Mouse (Mus musculus) CH12.LX (cell line): ENCODE results near the gene Fam227b. TPM values are rescaled to one million over a fixed set of nuclear protein-coding genes. Genes with fewer than 3 reads are reported as not detected.

Source experiments
- DNase-seq: peaks from one replicate; pipeline ENCODE4 v3.0.0-alpha.2; 2013; ENCODE audit errors: extremely low read depth
- H3K27ac ChIP-seq: 2 replicates; pipeline ENCODE4 v1.5.1; 2012; ENCODE audit warnings: low read depth, mild to moderate bottlenecking, control low read depth, moderate library complexity; ENCODE audit not compliant: insufficient read depth
- H3K27me3 ChIP-seq: replicated peaks from 2 replicates; pipeline ENCODE3; 2012; ENCODE audit warnings: inconsistent platforms
- H3K36me3 ChIP-seq, 2 experiments: replicated peaks in 1 of 2; 2 replicates each; pipeline versions ENCODE3 to v1.6.1; 2012; ENCODE audit warnings: inconsistent platforms in 1 of 2, low read length in 1 of 2, mild to moderate bottlenecking in 1 of 2, mixed read lengths in 1 of 2, moderate library complexity in 1 of 2; ENCODE audit not compliant: control insufficient read depth in 1 of 2, insufficient read depth in 1 of 2
- H3K4me1 ChIP-seq, 2 experiments: 2 replicates each; pipeline ENCODE4 v1.6.1; 2012; ENCODE audit warnings: inconsistent platforms in 1 of 2, moderate library complexity in 1 of 2; ENCODE audit not compliant: insufficient read depth in 2 of 2, control insufficient read depth in 1 of 2
- H3K4me2 ChIP-seq: 2 replicates; pipeline ENCODE4 v1.6.1; 2012; ENCODE audit warnings: low read depth, mild to moderate bottlenecking, control low read depth; ENCODE audit not compliant: poor library complexity, insufficient read depth, severe bottlenecking
- H3K4me3 ChIP-seq, 3 experiments: fragments of 150-350 bp in 1 of 3; sonication (generic) in 1 of 3; replicated peaks in 1 of 3; 2 replicates each; pipeline versions ENCODE3 to v1.5.1; 2011 to 2012; ENCODE audit warnings: low read depth in 2 of 3, low read length in 2 of 3, mild to moderate bottlenecking in 2 of 3, moderate library complexity in 2 of 3, control low read depth in 1 of 3, improper control_type of control experiment in 1 of 3, inconsistent platforms in 1 of 3, mixed read lengths in 1 of 3; ENCODE audit not compliant: poor library complexity in 1 of 3
- H3K79me2 ChIP-seq: replicated peaks from 2 replicates; pipeline ENCODE4 v1.6.1; 2012; ENCODE audit warnings: mild to moderate bottlenecking, moderate library complexity; ENCODE audit not compliant: control insufficient read depth, poor library complexity, insufficient read depth, severe bottlenecking; ENCODE audit errors: extremely low read depth
- H3K9ac ChIP-seq: 2 replicates; pipeline ENCODE4 v1.6.1; 2012; ENCODE audit warnings: low read depth, mild to moderate bottlenecking, control low read depth, moderate library complexity; ENCODE audit not compliant: insufficient read depth
- H3K9me3 ChIP-seq: replicated peaks from 2 replicates; pipeline ENCODE3; 2012; ENCODE audit warnings: low read length, inconsistent platforms, mixed read lengths
- CHD1 ChIP-seq: IDR thresholded peaks from 2 replicates; pipeline ENCODE4 v1.6.1; 2012; ENCODE audit warnings: low read depth, low read length, improper control_type of control experiment, inconsistent platforms
- E2F4 ChIP-seq: IDR thresholded peaks from 2 replicates; pipeline ENCODE4 v1.6.1; 2011; ENCODE audit warnings: low read depth, low read length, improper control_type of control experiment; ENCODE audit not compliant: insufficient replicate concordance
- ELF1 ChIP-seq: IDR thresholded peaks from 2 replicates; pipeline ENCODE4 v1.6.1; 2014; ENCODE audit warnings: low read depth, mild to moderate bottlenecking, inconsistent platforms, low read length, improper control_type of control experiment
- EP300 ChIP-seq: IDR thresholded peaks from 2 replicates; pipeline ENCODE4 v1.6.1; 2011; ENCODE audit warnings: low read length, improper control_type of control experiment
- MAFK ChIP-seq: IDR thresholded peaks from 2 replicates; pipeline ENCODE4 v1.6.1; 2011; ENCODE audit warnings: low read length, improper control_type of control experiment; ENCODE audit not compliant: insufficient replicate concordance
- MAX ChIP-seq: IDR thresholded peaks from 2 replicates; pipeline ENCODE4 v1.6.1; 2011; ENCODE audit warnings: low read length, improper control_type of control experiment
- NELFE ChIP-seq: IDR thresholded peaks from 2 replicates; pipeline ENCODE4 v1.6.1; 2011; ENCODE audit warnings: low read depth, low read length, improper control_type of control experiment
- NRF1 ChIP-seq: IDR thresholded peaks from 2 replicates; pipeline ENCODE4 v1.6.1; 2014; ENCODE audit warnings: low read depth, mild to moderate bottlenecking, inconsistent platforms, low read length, improper control_type of control experiment, moderate library complexity
- POLR2A ChIP-seq: IDR thresholded peaks from 2 replicates; pipeline ENCODE4 v1.6.1; 2011; ENCODE audit warnings: low read depth, mild to moderate bottlenecking, improper control_type of control experiment, low read length
- POLR2AphosphoS2 ChIP-seq: IDR thresholded peaks from 2 replicates; pipeline ENCODE4 v1.6.1; 2011; ENCODE audit warnings: low read depth, low read length, improper control_type of control experiment
- SIN3A ChIP-seq: IDR thresholded peaks from 2 replicates; pipeline ENCODE4 v1.6.1; 2012; ENCODE audit warnings: low read length, improper control_type of control experiment, inconsistent platforms
- SMC3 ChIP-seq: IDR thresholded peaks from 2 replicates; pipeline ENCODE4 v1.6.1; 2011; ENCODE audit warnings: low read depth, low read length, improper control_type of control experiment
- TBP ChIP-seq: conservative IDR thresholded peaks from 2 replicates; pipeline ENCODE4 v1.6.1; 2011; ENCODE audit warnings: low read depth, low read length, improper control_type of control experiment
- USF1 ChIP-seq: IDR thresholded peaks from 2 replicates; pipeline ENCODE4 v1.6.1; 2014; ENCODE audit warnings: low read depth, mild to moderate bottlenecking, inconsistent platforms, low read length, improper control_type of control experiment
- ZC3H11A ChIP-seq: IDR thresholded peaks from 2 replicates; pipeline ENCODE4 v1.6.1; 2012; ENCODE audit warnings: low read depth, mild to moderate bottlenecking, inconsistent platforms, low read length, improper control_type of control experiment
- ZMIZ1 ChIP-seq: IDR thresholded peaks from 2 replicates; pipeline ENCODE4 v1.6.1; 2012; ENCODE audit warnings: low read depth, mild to moderate bottlenecking, inconsistent platforms, low read length, improper control_type of control experiment
- dilution Hi-C: fragments of 300-500 bp; cut with MboI; formaldehyde crosslinking; loops from 2 replicates; pipeline ENCODE4 v1.14.3; 2020; ENCODE audit warnings: low sequenced_read_pairs; ENCODE audit not compliant: extremely low pct_unique_long_range_greater_than_20kb, extremely low pct_ligation_motif_present
- in situ Hi-C: fragments of 300-500 bp; cut with MboI; formaldehyde crosslinking; loops from 3 replicates; pipeline ENCODE4 v1.14.3; 2019; ENCODE audit warnings: low sequenced_read_pairs, low pct_ligation_motif_present, low pct_unique_long_range_greater_than_20kb, mixed read lengths
- polyA plus RNA-seq: library from polyadenylated mRNA; unstranded; fragments of >175 nt; gene quantifications from 2 replicates; pipeline ENCODE4 v1.2.1, GENCODE M21; 2012; ENCODE audit warnings: low read depth; ENCODE audit not compliant: insufficient read length
- total RNA-seq, 2 experiments: library from RNA; depleted of rRNA; stranded (reverse); fragments of 300-350 nt in 1 of 2; fragments of >200 nt in 1 of 2; gene quantifications; 2 replicates each; pipeline ENCODE4 v1.2.3; 2012 to 2014

The Fam227b gene
- total and polyA plus RNA-seq, 3 experiments = not detected

GRCm38 (mm10) chr2:126042674-126043073 lies 109.1 kb downstream of the Fam227b start:
- H3K9me3 ChIP-seq = no peaks in the 10 kb centered on the region
- dilution Hi-C loops (no loop called here), in situ Hi-C loops (loop anchor here (25.0 kb wide), 2 partner anchors 155 to 380 kb away; partner anchors contain the start of gene Eid1)
- no peak overlapping the region for H3K4me2 ChIP-seq
- H3K4me3 ChIP-seq = no peak overlapping the region
- no peaks in the 10 kb centered on the region for H3K79me2 ChIP-seq
- no peak for DNase-seq
- H3K36me3 ChIP-seq = no peaks in the 10 kb centered on the region
- H3K9ac ChIP-seq = no peak overlapping the region
- TF ChIP-seq SMC3 (no peak), EP300 (no peak), E2F4 (no peak), MAFK (no peak), POLR2A (no peak), ELF1 (no peak), MAX (no peak), USF1 (no peak)
- H3K4me1 ChIP-seq = peaks cover 0 to 11% of the 10 kb centered on the region in 2 experiments; a peak in 1 of 4 replicates
- no peaks in the 10 kb centered on the region for H3K27me3 ChIP-seq
- no peak overlapping the region for H3K27ac ChIP-seq

GRCm38 (mm10) chr2:126041237-126041636 lies 110.6 kb downstream of the Fam227b start:
- H3K27me3 ChIP-seq = no peaks in the 10 kb centered on the region
- no peaks in the 10 kb centered on the region for H3K9me3 ChIP-seq
- no peaks in the 10 kb centered on the region for H3K36me3 ChIP-seq
- no peak overlapping the region for H3K4me2 ChIP-seq
- no peak overlapping the region for H3K4me3 ChIP-seq
- H3K9ac ChIP-seq = no peak overlapping the region
- no peaks in the 10 kb centered on the region for H3K79me2 ChIP-seq
- H3K4me1 ChIP-seq = peaks cover 0 to 11% of the 10 kb centered on the region in 2 experiments; a peak in 1 of 4 replicates
- H3K27ac ChIP-seq = no peak overlapping the region
- TF ChIP-seq MAX (no peak), SIN3A (no peak), ZMIZ1 (no peak), NELFE (no peak), POLR2AphosphoS2 (no peak)
- in situ Hi-C loops (loop anchor here (25.0 kb wide), 2 partner anchors 154 to 379 kb away; partner anchors contain the start of gene Eid1), dilution Hi-C loops (no loop called here)
- DNase-seq = no peak

GRCm38 (mm10) chr2:126040651-126041050 lies 111.2 kb downstream of the Fam227b start:
- Histone ChIP-seq H3K9ac (no peak overlapping the region), H3K27me3 (no peaks in the 10 kb centered on the region), H3K27ac (no peak overlapping the region)
- no peak for DNase-seq
- in situ Hi-C loops = loop anchor here (25.0 kb wide), 2 partner anchors 153 to 378 kb away; partner anchors contain the start of gene Eid1
- dilution Hi-C loops = no loop called here
- TF ChIP-seq SIN3A (no peak), ZC3H11A (no peak), CHD1 (no peak), TBP (no peak), NRF1 (no peak), USF1 (no peak), POLR2AphosphoS2 (no peak)
- TF ChIP-seq, all 38 proteins: peak for 0
- Histone ChIP-seq H3K9me3 (no peaks in the 10 kb centered on the region), H3K4me2 (no peak overlapping the region), H3K4me1 (peaks cover 1 to 11% of the 10 kb centered on the region in 2 experiments; a peak in 1 of 4 replicates), H3K36me3 (no peaks in the 10 kb centered on the region), H3K4me3 (no peak overlapping the region), H3K79me2 (no peaks in the 10 kb centered on the region)
